In the genomic region with DNA sequence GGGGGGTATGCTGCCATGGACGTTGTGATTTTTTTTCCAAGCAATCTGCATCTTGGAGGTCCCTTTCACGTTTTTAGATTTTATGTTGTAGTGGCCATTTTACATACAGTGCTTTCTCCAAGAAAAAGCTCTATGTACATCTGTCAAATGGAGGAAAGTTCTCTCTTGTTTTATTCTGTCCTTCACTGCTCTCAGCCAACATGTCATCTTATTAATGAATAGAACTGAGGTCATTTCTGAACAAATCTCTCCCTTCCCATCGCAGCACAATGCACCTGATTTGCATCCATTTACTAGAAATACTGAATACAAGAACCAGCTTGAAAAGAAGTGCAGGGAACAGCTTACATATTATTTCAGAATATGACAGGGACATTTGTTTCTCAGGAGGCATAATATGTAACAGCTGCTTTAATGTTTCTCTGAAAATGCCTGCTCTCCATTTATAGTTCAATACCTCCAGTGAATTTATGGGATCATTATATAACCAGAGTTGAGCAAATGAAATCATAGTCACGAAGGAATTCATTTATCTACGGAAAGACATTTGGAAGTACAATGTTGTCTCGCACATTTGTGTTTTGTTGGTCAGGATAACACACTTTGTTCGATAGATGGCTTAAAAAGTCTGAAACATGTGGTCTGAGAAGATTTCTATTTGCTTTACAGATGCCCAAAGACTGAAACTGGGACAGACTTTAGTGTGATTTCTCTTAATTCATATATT, we compare ENCODE assay signal across 10 mouse cellular contexts.
DNase-seq lines count a peak whose midpoint lies in the region; ATAC-seq and TF ChIP-seq lines count a peak whose summit lies in the region.
"Had no signal": no experiment of that assay in that cellular context is flagged by ENCODE, and none has a peak within 500 bp of the region (broad histone marks: within the 10 kb centered on the region; RNA-seq: fewer than 3 reads in every experiment).

No protein-coding gene starts in this region.

- no peak for TF ChIP-seq CTCF in cortical plate, adult 2 months (IDR thresholded peaks at IDR 0.05; ENCODE audit: extremely low read depth, insufficient read depth, low read length)

- peak overlapping the region; percentile 89 for H3K27ac ChIP-seq in cortical plate, adult 2 months (ENCODE audit: insufficient read depth, low read length)
- H3K27ac ChIP-seq in hindbrain, embryonic 10.5 days = peak overlapping the region; percentile 79; the same call in 1 of the 2 replicates
- H3K27ac ChIP-seq in midbrain, embryonic 16.5 days (ENCODE audit: low read length) = peak overlapping the region; percentile 99

- ATAC-seq in cerebellum, adult (ENCODE audit: insufficient number of reproducible peaks, low FRiP score, low TSS enrichment) = no peak
- no peak for ATAC-seq in midbrain, embryonic 16.5 days

- peak overlapping the region; percentile 78 for H3K9ac ChIP-seq in midbrain, embryonic 16.5 days (ENCODE audit: low read depth, low read length)

- DNase-seq in cerebellum, adult 9-10 months = peak; percentile 47
- DNase-seq in hindbrain, embryonic 10.5 days (ENCODE audit: low spot score) = no peak
- no peak for DNase-seq in ovary, postnatal 10 days (ENCODE audit: low spot score)
- DNase-seq in ovary, postnatal 36 days (ENCODE audit: low spot score) = no peak
- DNase-seq in adipocyte (ENCODE audit: low spot score) = no peak
- DNase-seq: thymus, postnatal 14 days had no signal

- TF ChIP-seq POLR2A in cortical plate, adult 2 months (IDR thresholded peaks at IDR 0.05; ENCODE audit: extremely low read depth, insufficient read depth, low read length) = no peak

- H3K27me3 ChIP-seq in hindbrain, embryonic 10.5 days (ENCODE audit: insufficient read depth, poor library complexity, severe bottlenecking) = no peaks in the 10 kb centered on the region
- H3K27me3 ChIP-seq in midbrain, embryonic 16.5 days (ENCODE audit: control insufficient read depth, insufficient read depth, low read depth, low read length) = no peaks in the 10 kb centered on the region

- WGBS in hindbrain, embryonic 10.5 days = 81% methylated on average over 7 of the region's 7 CpGs
- 11% methylated on average over 7 of the region's 7 CpGs for WGBS in midbrain, embryonic 16.5 days

- H3K4me3 ChIP-seq in cortical plate, adult 2 months (ENCODE audit: insufficient read depth, low read length) = peak overlapping the region; percentile 29; the same call in 1 of the 2 replicates
- H3K4me3 ChIP-seq in hindbrain, embryonic 10.5 days = no peak overlapping the region
- H3K4me3 ChIP-seq in midbrain, embryonic 16.5 days (ENCODE audit: low read depth, low read length) = peak overlapping the region; percentile 45

- no peaks in the 10 kb centered on the region for H3K9me3 ChIP-seq in hindbrain, embryonic 10.5 days
- no peaks in the 10 kb centered on the region for H3K9me3 ChIP-seq in midbrain, embryonic 16.5 days (replicated peaks; ENCODE audit: control insufficient read depth, low read length, poor library complexity, severe bottlenecking)
- H3K9me3 ChIP-seq: G1E had no signal

- H3K36me3 ChIP-seq in hindbrain, embryonic 10.5 days = no peaks in the 10 kb centered on the region
- no peaks in the 10 kb centered on the region for H3K36me3 ChIP-seq in midbrain, embryonic 16.5 days (ENCODE audit: control insufficient read depth, insufficient read depth, low read length)
- H3K36me3 ChIP-seq: G1E had no signal

- no peaks in the 10 kb centered on the region; the same call in 1 of the 2 replicates for H3K4me1 ChIP-seq in cortical plate, adult 2 months (ENCODE audit: control insufficient read depth, insufficient read depth, low read length)
- peaks cover 33% of the 10 kb centered on the region for H3K4me1 ChIP-seq in hindbrain, embryonic 10.5 days (replicated peaks)
- H3K4me1 ChIP-seq in midbrain, embryonic 16.5 days (ENCODE audit: control insufficient read depth, insufficient read depth, low read length) = peaks cover 8% of the 10 kb centered on the region

- peak overlapping the region; percentile 46 for H3K4me2 ChIP-seq in midbrain, embryonic 16.5 days (ENCODE audit: low read length)
